Mouse (Mus musculus): ENCODE measurements around the gene Lcmt1.

DNA sequence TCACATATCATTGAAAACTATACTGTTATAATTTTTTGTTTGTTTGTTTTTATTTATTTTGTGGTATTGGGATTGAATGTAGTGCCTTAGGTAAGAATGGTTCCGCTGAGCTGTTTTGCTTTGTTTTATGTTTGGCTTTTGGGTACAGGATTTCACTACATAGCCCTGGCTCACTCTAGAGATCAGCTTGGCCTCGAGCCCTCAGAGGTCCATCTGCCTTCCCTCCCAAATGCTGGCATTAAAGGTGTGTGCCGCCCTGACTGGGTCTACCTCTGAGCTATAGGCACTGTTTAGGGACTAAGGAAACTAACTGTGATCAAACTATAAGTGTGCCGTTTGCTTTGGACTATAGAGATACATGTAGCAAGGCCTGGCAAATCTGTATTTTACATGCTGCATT, 29.7 kb downstream of the Lcmt1 start:
- TF ChIP-seq CTCF (conservative IDR thresholded peaks at IDR 0.05; ENCODE audit: low read length) = no peak
- TF ChIP-seq NANOG (IDR thresholded peaks at IDR 0.05; ENCODE audit: borderline replicate concordance, low read length) = no peak
